Mouse (Mus musculus) myocyte (in vitro differentiated cells): ENCODE data around the gene Ccl5. TPM values are rescaled to one million over a fixed set of nuclear protein-coding genes. Genes with fewer than 3 reads are reported as not detected.

Source experiments
- H3K27me3 ChIP-seq: one replicate; pipeline ENCODE4 v1.6.1; 2011; ENCODE audit not compliant: control insufficient read depth, insufficient read depth, insufficient read length
- H3K36me3 ChIP-seq: one replicate; pipeline ENCODE4 v1.6.1; 2011; ENCODE audit not compliant: control insufficient read depth, insufficient read depth
- H3K4me2 ChIP-seq: one replicate; pipeline ENCODE4 v1.6.1; 2011; ENCODE audit warnings: low read depth, control low read depth
- H3K4me3 ChIP-seq: one replicate; pipeline ENCODE4 v1.5.1; 2011; ENCODE audit warnings: mild to moderate bottlenecking, control low read depth, moderate library complexity
- H3K79me2 ChIP-seq: one replicate; pipeline ENCODE4 v1.6.1; 2011; ENCODE audit not compliant: control insufficient read depth, insufficient read depth
- H3ac ChIP-seq: one replicate; pipeline ENCODE4 v1.6.1; 2011; ENCODE audit not compliant: control insufficient read depth, insufficient read length
- CEBPB ChIP-seq: IDR thresholded peaks from 2 replicates; pipeline ENCODE4 v1.6.1; 2011; ENCODE audit warnings: mild to moderate bottlenecking, moderate library complexity; ENCODE audit not compliant: poor library complexity, insufficient read depth, severe bottlenecking
- E2F4 ChIP-seq: IDR thresholded peaks from one replicate; pipeline ENCODE4 v1.6.1; 2011; ENCODE audit warnings: mild to moderate bottlenecking, control low read depth, moderate library complexity; ENCODE audit not compliant: insufficient read depth
- MAX ChIP-seq: IDR thresholded peaks from one replicate; pipeline ENCODE4 v1.6.1; 2011; ENCODE audit warnings: low read depth, mild to moderate bottlenecking, control low read depth
- MYOD1 ChIP-seq, 3 experiments: IDR thresholded peaks; one replicate each; pipeline ENCODE4 v1.6.1; 2011; ENCODE audit warnings: control low read depth in 2 of 3, low read depth in 2 of 3, mild to moderate bottlenecking in 2 of 3, moderate library complexity in 1 of 3; ENCODE audit not compliant: insufficient read length in 2 of 3, control insufficient read depth in 1 of 3
- MYOG ChIP-seq, 3 experiments: IDR thresholded peaks; one replicate each; pipeline ENCODE4 v1.6.1; 2011; ENCODE audit warnings: control low read depth in 2 of 3, low read depth in 2 of 3, mild to moderate bottlenecking in 2 of 3; ENCODE audit not compliant: insufficient read length in 2 of 3, control insufficient read depth in 1 of 3, insufficient read depth in 1 of 3
- POLR2A ChIP-seq: IDR thresholded peaks from one replicate; pipeline ENCODE4 v1.6.1; 2011; ENCODE audit warnings: low read depth, mild to moderate bottlenecking, control low read depth, moderate library complexity; ENCODE audit not compliant: insufficient read length
- POLR2AphosphoS2 ChIP-seq: IDR thresholded peaks from one replicate; pipeline ENCODE4 v1.6.1; 2011; ENCODE audit warnings: low read depth, control low read depth; ENCODE audit not compliant: insufficient read length
- REST ChIP-seq: IDR thresholded peaks from one replicate; pipeline ENCODE4 v1.6.1; 2011; ENCODE audit warnings: mild to moderate bottlenecking, control low read depth, moderate library complexity; ENCODE audit not compliant: insufficient read depth, insufficient read length
- SRF ChIP-seq: IDR thresholded peaks from one replicate; pipeline ENCODE4 v1.6.1; 2011; ENCODE audit warnings: low read depth; ENCODE audit not compliant: control insufficient read depth, insufficient read length
- TCF12 ChIP-seq: IDR thresholded peaks from one replicate; pipeline ENCODE4 v1.6.1; 2011; ENCODE audit warnings: mild to moderate bottlenecking, control low read depth; ENCODE audit not compliant: poor library complexity, insufficient read depth, severe bottlenecking
- TCF3 ChIP-seq: IDR thresholded peaks from one replicate; pipeline ENCODE4 v1.6.1; 2011; ENCODE audit warnings: low read depth, control low read depth; ENCODE audit not compliant: insufficient read length
- USF1 ChIP-seq: IDR thresholded peaks from one replicate; pipeline ENCODE4 v1.6.1; 2011; ENCODE audit warnings: low read depth, mild to moderate bottlenecking, control low read depth, moderate library complexity
- polyA plus RNA-seq: library from polyadenylated mRNA; unstranded; fragments of >200 nt; fragmentation: generic; extraction: Trizol; gene quantifications from one replicate; pipeline ENCODE4 v1.2.1, GENCODE M21; 2012; ENCODE audit warnings: missing spikeins

Ccl5 gene
- polyA plus RNA-seq, 1 experiment: 10.4 TPM

DNA sequence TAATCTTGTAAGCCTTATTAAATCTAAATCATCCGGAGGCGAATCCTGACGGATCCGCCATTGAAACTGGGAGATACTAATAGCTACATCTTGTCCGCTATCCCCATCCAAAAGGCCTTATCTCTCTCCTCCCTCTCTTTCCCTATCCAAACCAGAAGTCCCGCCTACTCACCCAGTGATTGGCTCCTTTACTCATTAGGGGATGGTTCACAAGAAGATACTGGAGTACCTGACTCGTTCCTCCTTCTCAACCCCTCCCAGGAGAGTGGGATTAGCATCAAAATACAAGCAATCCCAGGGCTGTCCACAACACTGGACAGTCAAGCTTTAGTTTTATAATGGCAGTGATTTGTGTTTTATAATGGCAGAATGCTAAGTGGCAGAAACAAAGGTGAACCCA is 37.0 kb upstream of the Ccl5 start:
- Histone ChIP-seq H3K27me3 (no peaks in the 10 kb centered on the region), H3ac (no peak overlapping the region), H3K36me3 (no peaks in the 10 kb centered on the region), H3K79me2 (no peaks in the 10 kb centered on the region), H3K4me3 (no peak overlapping the region), H3K4me2 (no peak overlapping the region)
- no peak for TF ChIP-seq CEBPB
- no peak for TF ChIP-seq SRF
- TF ChIP-seq REST: no peak
- TF ChIP-seq USF1: no peak

DNA sequence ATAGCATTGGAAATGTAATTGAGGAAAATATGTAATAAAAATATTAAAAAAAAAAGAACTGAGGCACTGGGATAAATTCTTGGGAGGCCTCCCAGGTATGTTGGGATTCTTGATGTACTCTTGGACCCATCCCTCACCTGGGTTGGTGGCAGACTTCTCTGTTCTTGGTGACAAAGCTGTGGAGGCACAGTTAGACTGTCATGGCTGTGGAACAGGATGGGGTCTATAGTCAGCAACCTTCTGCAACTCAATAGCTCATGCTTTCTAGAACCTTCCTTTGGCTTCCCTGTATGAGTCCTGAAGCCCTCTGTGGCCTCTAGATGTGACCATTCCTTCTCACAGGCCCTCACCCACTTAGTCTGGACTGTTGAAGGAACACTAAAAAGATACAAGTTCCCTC is 36.3 kb upstream of the Ccl5 start:
- no peaks in the 10 kb centered on the region for H3K27me3 ChIP-seq
- TF ChIP-seq MYOD1 (IDR thresholded peaks at IDR 0.05; ENCODE audit: control insufficient read depth in 1 of 3, insufficient read length in 2 of 3, low read depth in 2 of 3) (no peak), POLR2AphosphoS2 (no peak), POLR2A (no peak), MAX (no peak), TCF12 (no peak), SRF (no peak), CEBPB (no peak), E2F4 (no peak), MYOG (IDR thresholded peaks at IDR 0.05; ENCODE audit: control insufficient read depth in 1 of 3, insufficient read depth in 1 of 3, insufficient read length in 2 of 3, low read depth in 2 of 3) (no peak), REST (no peak), TCF3 (no peak)
- H3K4me3 ChIP-seq: no peak overlapping the region
- no peak overlapping the region for H3K4me2 ChIP-seq
- H3ac ChIP-seq: no peak overlapping the region
- no peaks in the 10 kb centered on the region for H3K36me3 ChIP-seq
- no peaks in the 10 kb centered on the region for H3K79me2 ChIP-seq

DNA sequence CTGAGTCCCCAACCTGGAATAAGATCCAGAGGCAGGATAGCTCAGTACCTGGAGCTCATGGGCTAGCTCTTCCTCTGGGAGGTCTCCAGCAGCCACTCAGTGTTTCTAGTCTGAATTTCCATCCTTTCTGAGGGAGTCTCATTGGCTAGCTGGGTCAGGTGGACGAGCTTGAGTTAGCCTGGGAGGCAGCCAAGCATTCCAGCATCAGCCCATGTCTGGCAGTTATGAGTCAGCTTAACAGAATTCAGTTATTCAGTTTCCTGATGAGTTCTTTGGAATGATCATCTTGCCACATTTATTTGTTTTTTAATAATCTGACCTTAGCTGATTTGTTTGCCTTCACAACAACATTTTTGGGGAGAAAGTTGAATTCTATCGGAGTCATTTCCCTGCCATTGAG is 33.4 kb upstream of the Ccl5 start:
- Histone ChIP-seq H3K4me3 (no peak overlapping the region), H3K36me3 (no peaks in the 10 kb centered on the region)

DNA sequence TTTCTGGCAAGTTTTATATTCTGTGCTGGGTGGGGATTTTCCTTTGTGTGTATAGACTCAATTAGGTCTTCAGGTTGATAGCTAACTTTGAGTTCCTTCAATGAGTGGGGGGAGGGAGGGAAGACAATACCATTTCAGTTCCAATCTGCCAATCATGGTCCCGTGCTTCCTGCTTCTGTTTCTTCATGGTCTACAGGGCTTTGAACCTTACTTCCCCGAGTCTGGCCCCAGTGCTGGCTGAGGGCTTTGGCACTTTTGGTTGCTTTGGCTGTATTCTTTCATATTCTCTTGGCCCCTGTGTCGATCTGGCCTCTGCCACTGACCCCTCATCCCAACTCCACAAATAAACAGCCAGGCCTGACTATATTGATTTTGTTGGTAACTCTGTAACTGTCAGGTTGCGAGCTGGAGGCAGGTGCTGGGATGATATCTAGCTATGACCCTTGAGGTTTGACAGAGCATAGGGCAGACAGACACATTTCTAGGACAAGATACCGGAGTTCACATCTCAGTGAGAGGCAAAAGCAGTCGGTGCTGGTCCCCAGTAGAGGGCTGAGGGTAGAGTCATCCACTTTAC is 32.1 kb upstream of the Ccl5 start:
- H3K4me2 ChIP-seq: no peak overlapping the region
- TF ChIP-seq SRF (no peak), POLR2AphosphoS2 (no peak), TCF3 (no peak), MYOG (IDR thresholded peaks at IDR 0.05; ENCODE audit: control insufficient read depth in 1 of 3, insufficient read depth in 1 of 3, insufficient read length in 2 of 3, low read depth in 2 of 3) (no peak)
- no peak overlapping the region for H3ac ChIP-seq
- no peak overlapping the region for H3K4me3 ChIP-seq
- H3K79me2 ChIP-seq: no peaks in the 10 kb centered on the region
- H3K36me3 ChIP-seq: no peaks in the 10 kb centered on the region
- H3K27me3 ChIP-seq: no peaks in the 10 kb centered on the region

More for the DNA sequence above, 33.4 kb upstream of the Ccl5 start:
- TF ChIP-seq USF1 (peak; percentile 86), E2F4 (no peak)
- H3K79me2 ChIP-seq: no peaks in the 10 kb centered on the region
- peak overlapping the region; percentile 42 for H3K4me2 ChIP-seq
- no peaks in the 10 kb centered on the region for H3K27me3 ChIP-seq
- H3ac ChIP-seq: no peak overlapping the region

DNA sequence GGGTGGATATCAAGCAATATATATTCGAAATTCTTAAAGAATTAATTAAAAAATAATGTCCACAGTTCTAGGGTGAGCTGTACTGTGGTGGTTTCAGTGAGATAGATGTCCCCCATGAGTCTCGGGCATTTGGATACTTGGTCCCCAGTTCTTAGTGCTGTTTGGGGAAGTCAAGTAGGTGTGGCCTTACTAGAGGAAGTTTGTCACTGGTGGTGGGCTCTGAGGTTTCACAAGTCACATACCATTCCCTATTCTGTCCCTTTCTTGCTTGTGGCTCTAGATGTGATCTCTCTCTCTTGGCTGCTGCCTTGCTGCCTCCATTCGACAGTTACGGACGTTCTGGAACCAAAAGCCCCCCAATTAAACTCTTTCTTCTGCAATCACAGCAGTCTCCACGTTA is 30.1 kb upstream of the Ccl5 start:
- TF ChIP-seq POLR2A (no peak), TCF3 (no peak), TCF12 (no peak), MYOD1 (IDR thresholded peaks at IDR 0.05; ENCODE audit: control insufficient read depth in 1 of 3, insufficient read length in 2 of 3, low read depth in 2 of 3) (no peak), USF1 (no peak), MYOG (IDR thresholded peaks at IDR 0.05; ENCODE audit: control insufficient read depth in 1 of 3, insufficient read depth in 1 of 3, insufficient read length in 2 of 3, low read depth in 2 of 3) (no peak), CEBPB (no peak), MAX (no peak), SRF (no peak), POLR2AphosphoS2 (no peak), E2F4 (no peak)
- Histone ChIP-seq H3K36me3 (no peaks in the 10 kb centered on the region), H3ac (no peak overlapping the region), H3K79me2 (no peaks in the 10 kb centered on the region), H3K4me2 (no peak overlapping the region), H3K27me3 (no peaks in the 10 kb centered on the region), H3K4me3 (no peak overlapping the region)

DNA sequence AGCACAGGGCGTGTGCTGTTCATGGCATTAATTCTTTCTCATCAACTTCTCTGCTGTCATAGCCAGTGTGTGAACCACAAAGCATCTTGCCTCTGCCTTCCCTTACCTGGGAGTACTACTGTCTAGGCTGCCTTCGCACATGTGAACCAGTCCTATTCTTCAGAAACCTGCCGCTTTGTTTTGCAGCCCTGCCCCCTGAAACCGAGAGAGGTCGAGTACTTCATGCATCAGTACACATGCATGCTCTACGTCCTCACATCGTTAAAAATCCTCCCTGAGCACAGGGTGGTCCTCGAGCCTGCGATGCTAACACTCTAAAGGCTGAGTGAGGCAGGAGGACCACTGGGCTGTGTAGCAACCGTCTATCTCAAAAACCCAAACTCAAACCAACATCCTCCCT is 26.8 kb upstream of the Ccl5 start:
- H3ac ChIP-seq: no peak overlapping the region
- H3K27me3 ChIP-seq: no peaks in the 10 kb centered on the region
- no peak overlapping the region for H3K4me2 ChIP-seq
- TF ChIP-seq SRF (no peak), MAX (no peak), POLR2AphosphoS2 (no peak), TCF12 (no peak), E2F4 (no peak), TCF3 (no peak), POLR2A (no peak), CEBPB (no peak), USF1 (no peak), MYOD1 (IDR thresholded peaks at IDR 0.05; ENCODE audit: control insufficient read depth in 1 of 3, insufficient read length in 2 of 3, low read depth in 2 of 3) (no peak), MYOG (IDR thresholded peaks at IDR 0.05; ENCODE audit: control insufficient read depth in 1 of 3, insufficient read depth in 1 of 3, insufficient read length in 2 of 3, low read depth in 2 of 3) (no peak), REST (no peak)
- no peak overlapping the region for H3K4me3 ChIP-seq
- H3K79me2 ChIP-seq: no peaks in the 10 kb centered on the region
- H3K36me3 ChIP-seq: no peaks in the 10 kb centered on the region
